Mouse (Mus musculus) forebrain, embryonic 10.5 days (tissue): ENCODE data around the gene Zfp511. TPM values are rescaled to one million over a fixed set of nuclear protein-coding genes. Genes with fewer than 3 reads are reported as not detected.

ENCODE experiments used
- DNase-seq: peaks from one replicate; pipeline ENCODE4 v3.0.0-alpha.2; 2017; ENCODE audit warnings: low spot score; ENCODE audit errors: extremely low spot score
- H3K27ac ChIP-seq: fragments of 300-500 bp; sonication (generic); 2 replicates; pipeline ENCODE4 v1.5.1; 2016; ENCODE audit warnings: mild to moderate bottlenecking
- H3K27me3 ChIP-seq: fragments of 300-500 bp; sonication (generic); 2 replicates; pipeline ENCODE4 v1.6.1; 2016; ENCODE audit warnings: mild to moderate bottlenecking; ENCODE audit not compliant: poor library complexity, severe bottlenecking
- H3K36me3 ChIP-seq: fragments of 300-500 bp; sonication (generic); replicated peaks from 2 replicates; pipeline ENCODE4 v1.6.1; 2016; ENCODE audit warnings: mild to moderate bottlenecking, moderate library complexity
- H3K4me1 ChIP-seq: fragments of 300-500 bp; sonication (generic); 2 replicates; pipeline ENCODE4 v1.6.1; 2016
- H3K4me3 ChIP-seq: fragments of 300-500 bp; sonication (generic); 2 replicates; pipeline ENCODE4 v1.5.1; 2016; ENCODE audit warnings: mild to moderate bottlenecking, moderate library complexity
- H3K9me3 ChIP-seq: fragments of 300-500 bp; sonication (generic); 2 replicates; pipeline ENCODE4 v1.6.1; 2016; ENCODE audit warnings: mild to moderate bottlenecking, moderate library complexity
- WGBS: fragments of 180-500 bp; shearing (Covaris S2); methylation state at CpG from one replicate; pipeline ENCODE4 v1.1.7; 2016; 5-methylcytosine and 5-hydroxymethylcytosine counted together
- polyA plus RNA-seq: library from polyadenylated mRNA; unstranded; fragments of >200 nt; fragmentation: Nextera tagmentation; extraction: Ambion mirVana; gene quantifications from 2 replicates; pipeline ENCODE4 v1.2.1, GENCODE M21; 2016

Zfp511 gene
- 39.2 and 41.7 TPM in 2 replicates for polyA plus RNA-seq

DNA sequence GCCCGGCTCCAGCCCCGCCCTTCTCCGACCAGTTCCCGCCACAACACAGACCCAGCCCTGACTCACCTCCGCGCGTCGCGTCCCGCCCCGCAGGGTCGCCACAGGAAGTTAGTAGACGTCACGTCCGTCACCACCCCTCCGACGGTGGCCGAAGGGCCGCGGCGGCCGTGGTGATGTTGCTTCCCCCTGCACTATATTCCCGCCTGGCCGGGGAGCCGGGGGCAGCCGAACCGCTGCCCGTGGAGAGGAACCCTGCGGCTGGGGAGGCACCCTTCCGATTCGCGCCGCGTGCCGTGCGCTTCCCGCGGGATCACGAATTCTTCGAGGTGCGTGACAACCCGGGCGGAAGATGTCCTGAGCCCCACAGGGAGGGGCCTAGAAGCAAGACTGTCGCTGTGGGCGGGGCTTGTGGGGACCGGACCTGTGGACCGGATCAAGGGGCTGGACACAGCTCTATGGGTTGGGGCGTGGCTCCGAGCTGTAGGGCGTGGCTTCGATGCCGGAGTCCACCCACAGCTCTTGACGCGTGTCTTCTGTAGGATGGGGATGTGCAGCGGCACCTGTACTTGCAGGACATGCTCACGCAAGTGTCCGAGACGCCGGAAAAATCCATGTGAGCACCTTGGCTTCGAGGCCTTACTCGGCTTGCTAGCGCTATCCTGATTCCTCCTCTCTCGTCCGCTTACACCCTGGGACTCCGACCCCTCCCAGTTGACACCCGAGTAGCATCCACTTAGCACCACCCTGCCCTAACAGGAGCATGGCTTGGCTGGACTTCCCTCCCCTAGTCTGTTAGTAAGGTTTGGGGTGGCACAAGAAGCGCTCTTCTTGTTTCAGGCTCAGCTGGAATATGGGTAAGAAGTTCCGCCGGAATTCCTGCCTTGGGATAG lies at the start of gene Zfp511, which contains the start of gene Tubgcp2:
Zfp511 (plus strand) TSS at position 111 of the 890 bp plus-strand sequence.
Tubgcp2 (minus strand) TSS at position 389 of the 890 bp plus-strand sequence.
- peak within 1 kb of the TSS; percentile 96 for H3K27ac ChIP-seq
- peaks cover 32% of the 10 kb centered on the region for H3K4me1 ChIP-seq
- peaks cover 61% of the 10 kb centered on the region for H3K36me3 ChIP-seq
- peak within 1 kb of the TSS; percentile 87 for H3K4me3 ChIP-seq
- H3K9me3 ChIP-seq: no peaks in the 10 kb centered on the region
- peaks cover 23% of the 10 kb centered on the region for H3K27me3 ChIP-seq
- peak; percentile 96 for DNase-seq
- 2% methylated on average over 69 of the region's 69 CpGs for WGBS

DNA sequence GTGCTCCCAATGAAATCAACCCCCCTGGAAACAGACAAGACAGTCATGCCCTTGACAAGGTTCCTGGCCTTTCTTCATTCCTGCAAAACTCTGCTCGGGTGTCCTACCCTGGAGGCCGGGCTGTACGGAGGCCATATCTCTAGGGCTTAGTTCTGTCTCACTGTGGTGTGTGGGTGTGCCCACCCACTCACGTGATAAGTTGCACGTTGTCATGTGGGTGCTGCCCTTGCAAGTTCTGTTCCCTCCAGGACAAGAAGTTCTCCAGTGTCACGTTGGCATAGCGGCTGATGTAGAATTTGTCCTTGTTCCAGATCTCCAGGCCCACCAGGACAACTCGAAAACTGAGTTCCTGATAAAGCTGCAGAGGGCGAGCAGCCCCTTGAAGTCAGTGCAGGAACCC lies 47.9 kb upstream of the Zfp511 start:
- no peaks in the 10 kb centered on the region for H3K4me1 ChIP-seq

DNA sequence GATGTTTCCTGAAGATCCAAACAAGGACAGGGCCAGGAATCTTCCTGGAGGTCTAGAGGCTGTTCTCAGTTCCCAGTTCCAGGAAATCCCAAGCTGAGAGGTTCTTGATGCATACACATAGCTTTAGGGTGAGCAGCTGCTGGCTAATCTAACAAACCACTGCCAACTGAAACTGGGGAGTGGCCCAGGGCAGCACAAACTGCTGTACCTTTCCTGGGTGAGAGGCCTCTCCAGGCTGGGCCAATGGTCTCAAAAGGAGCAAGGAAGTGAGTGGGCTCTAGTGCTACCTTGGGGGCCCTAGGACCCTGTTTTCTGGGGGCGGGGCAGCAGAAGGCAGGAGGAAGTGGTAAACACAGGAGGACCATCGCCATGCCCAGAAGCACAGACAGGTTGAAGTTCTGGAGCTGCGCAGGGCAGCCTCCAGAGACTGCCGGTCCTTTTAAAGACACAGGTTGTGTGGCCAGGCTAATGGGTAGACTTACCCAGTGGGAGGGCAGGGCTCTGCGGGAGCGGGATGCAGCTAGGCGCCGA lies 45.3 kb upstream of the Zfp511 start:
- Histone ChIP-seq H3K27ac (no peak overlapping the region), H3K36me3 (peaks cover 21% of the 10 kb centered on the region), H3K4me3 (no peak overlapping the region), H3K27me3 (0 out of 2 replicates have a peak, but pooled peaks cover 6% of the 10 kb centered on the region), H3K9me3 (no peaks in the 10 kb centered on the region), H3K4me1 (no peaks in the 10 kb centered on the region)
- 76% methylated on average over 8 of the region's 8 CpGs for WGBS
- no peak for DNase-seq

More for the DNA sequence above, 47.9 kb upstream of the Zfp511 start:
- 88% methylated on average over 9 of the region's 9 CpGs for whole genome bisulfite sequencing
- no peak for DNase-seq
- Histone ChIP-seq H3K27me3 (peaks cover 6% of the 10 kb centered on the region; the same call in 1 of the 2 replicates), H3K36me3 (peaks cover 9% of the 10 kb centered on the region), H3K27ac (no peak overlapping the region), H3K4me3 (no peak overlapping the region), H3K9me3 (no peaks in the 10 kb centered on the region)

DNA sequence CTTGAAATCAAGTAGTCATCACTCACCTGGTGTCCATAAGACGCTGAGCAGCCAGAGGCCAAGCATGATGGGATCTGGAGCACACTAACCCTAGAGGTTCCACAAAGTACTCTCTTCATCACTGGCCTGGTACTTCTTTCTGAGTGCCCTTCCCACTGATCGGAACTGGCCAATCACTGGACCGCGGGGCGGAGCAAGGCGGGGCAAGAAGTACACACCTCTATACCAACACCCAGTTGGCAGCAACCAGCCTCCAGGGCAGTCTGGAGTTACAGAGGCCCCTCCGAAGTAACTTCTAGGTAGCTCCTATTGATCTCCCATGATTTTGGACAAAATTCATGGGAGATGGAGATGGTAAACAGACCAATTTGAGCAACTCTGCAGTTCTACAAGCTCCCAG lies 43.8 kb upstream of the Zfp511 start, which contains the start of gene Adam8:
Adam8 (minus strand) TSS at position 157 of the 400 bp plus-strand sequence.
- no peak within 1 kb of the TSS for H3K4me3 ChIP-seq
- DNase-seq: no peak
- WGBS: 26% methylated on average over 7 of the region's 7 CpGs
- no peaks in the 10 kb centered on the region for H3K4me1 ChIP-seq
- H3K27me3 ChIP-seq: 0 out of 2 replicates have a peak, but pooled peaks cover 6% of the 10 kb centered on the region
- peaks cover 35% of the 10 kb centered on the region for H3K36me3 ChIP-seq
- H3K9me3 ChIP-seq: no peaks in the 10 kb centered on the region
- H3K27ac ChIP-seq: no peak within 1 kb of the TSS

- Histone ChIP-seq H3K27ac (no peak overlapping the region), H3K4me3 (no peak overlapping the region), H3K4me1 (no peaks in the 10 kb centered on the region), H3K27me3 (peaks cover 10% of the 10 kb centered on the region; the same call in 1 of the 2 replicates), H3K36me3 (peaks cover 47% of the 10 kb centered on the region), H3K9me3 (no peaks in the 10 kb centered on the region)
- DNase-seq: no peak
- WGBS: 90% methylated on average over 6 of the region's 6 CpGs
These were observed 42.7 kb upstream of the Zfp511 start for GRCm38 (mm10) chr7:139993532-139993931.

DNA sequence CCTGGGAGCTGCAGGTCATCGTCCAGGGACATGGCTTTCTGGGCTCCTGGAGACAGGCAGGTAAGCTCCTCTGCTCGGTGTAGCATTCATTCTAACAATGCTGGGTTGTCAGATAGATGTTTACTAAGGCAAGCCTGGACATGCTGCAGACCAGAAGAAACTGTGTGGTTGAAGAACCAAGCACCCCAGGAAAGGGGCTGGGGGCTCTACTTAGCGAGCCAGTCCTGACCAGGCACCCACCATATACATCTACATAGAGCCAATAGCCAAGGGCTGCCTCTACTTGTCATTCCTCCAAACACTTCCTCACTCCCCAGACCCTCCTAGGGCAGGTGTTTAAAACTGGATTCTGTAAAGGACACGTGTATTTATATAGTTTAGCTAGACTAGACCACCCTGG lies 42.0 kb upstream of the Zfp511 start:
- Histone ChIP-seq H3K27me3 (peaks cover 15% of the 10 kb centered on the region; the same call in 1 of the 2 replicates), H3K4me3 (no peak overlapping the region), H3K4me1 (no peaks in the 10 kb centered on the region), H3K36me3 (peaks cover 53% of the 10 kb centered on the region), H3K27ac (no peak overlapping the region), H3K9me3 (no peaks in the 10 kb centered on the region)
- WGBS: 78% methylated on average over 4 of the region's 4 CpGs
- DNase-seq: no peak

- H3K27ac ChIP-seq: no peak overlapping the region
- peak; percentile 52 for DNase-seq
- H3K4me1 ChIP-seq: no peaks in the 10 kb centered on the region
- peaks cover 19% of the 10 kb centered on the region for H3K27me3 ChIP-seq
- H3K9me3 ChIP-seq: no peaks in the 10 kb centered on the region
- peaks cover 58% of the 10 kb centered on the region for H3K36me3 ChIP-seq
- H3K4me3 ChIP-seq: no peak overlapping the region
- 29% methylated on average over 3 of the region's 3 CpGs for WGBS
These were observed 41.5 kb upstream of the Zfp511 start for GRCm38 (mm10) chr7:139994676-139995075.

DNA sequence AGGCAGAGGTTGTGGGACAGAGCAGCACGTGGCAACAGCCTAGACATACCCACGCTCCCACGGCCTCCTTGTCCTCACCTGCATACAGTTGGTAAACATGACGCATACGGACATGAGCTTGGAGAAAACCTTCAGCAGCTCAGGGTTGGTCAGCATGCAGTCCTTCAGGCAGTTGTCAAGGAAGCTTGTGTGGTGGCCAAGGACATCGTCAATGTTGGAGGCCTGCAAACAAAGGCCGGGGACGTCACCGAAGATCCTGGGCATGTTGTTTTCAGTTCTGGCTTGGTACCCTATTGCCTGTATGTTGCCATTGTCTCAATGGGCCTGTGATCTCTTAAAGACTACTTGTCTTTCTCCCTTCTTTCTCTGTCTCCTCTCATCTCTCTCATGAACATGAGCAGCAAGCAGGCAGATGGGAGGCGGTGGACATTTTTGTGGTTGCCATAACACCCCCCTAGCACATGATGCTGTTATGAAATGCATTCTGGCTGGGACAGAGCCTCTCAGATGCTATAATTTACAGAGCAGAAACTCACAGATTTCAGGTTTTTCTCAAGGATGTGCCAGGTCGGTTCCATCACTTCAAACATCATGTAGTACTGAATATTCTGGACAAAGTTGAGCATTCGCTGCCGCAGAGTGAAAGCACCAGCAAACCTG lies 37.4 kb upstream of the Zfp511 start:
- WGBS: 94% methylated on average over 13 of the region's 13 CpGs
- H3K36me3 ChIP-seq: peaks cover 94% of the 10 kb centered on the region
- no peaks in the 10 kb centered on the region for H3K9me3 ChIP-seq

DNA sequence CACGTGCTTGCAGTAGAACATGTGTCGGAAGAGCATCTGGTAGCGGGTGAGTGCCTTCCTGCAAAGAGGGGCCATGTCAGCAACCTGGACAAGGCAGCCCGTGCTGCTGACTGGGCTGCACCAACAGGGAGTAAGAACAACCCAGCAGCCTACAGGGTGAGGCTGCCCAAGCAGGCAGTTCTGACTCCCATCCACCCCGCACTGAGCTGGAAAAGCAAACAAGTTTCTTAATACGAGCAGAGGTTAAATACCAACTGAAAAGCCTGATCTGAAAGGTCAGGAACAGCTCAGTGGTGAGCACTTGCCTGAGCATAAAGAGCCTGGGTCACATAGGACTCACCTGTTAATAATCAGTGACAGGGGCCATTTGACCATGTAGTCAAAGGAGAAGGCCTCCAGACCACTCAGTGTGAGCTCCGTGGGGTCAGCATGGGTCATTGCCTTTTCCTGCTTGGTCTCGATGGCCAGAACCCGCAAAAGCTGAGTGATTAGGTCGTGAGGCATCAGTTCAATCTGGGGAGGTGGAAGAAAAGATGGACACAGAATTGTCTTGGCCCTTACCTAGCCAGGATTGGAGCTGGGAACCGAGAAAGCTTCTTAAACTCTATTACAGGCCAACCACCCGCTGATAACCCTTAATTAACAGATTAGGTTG lies 35.0 kb upstream of the Zfp511 start:
- 49% methylated on average over 12 of the region's 12 CpGs for WGBS
- no peak for DNase-seq
- Histone ChIP-seq H3K4me1 (peaks cover 11% of the 10 kb centered on the region), H3K4me3 (no peak overlapping the region), H3K9me3 (no peaks in the 10 kb centered on the region), H3K27ac (no peak overlapping the region), H3K36me3 (peaks cover 99% of the 10 kb centered on the region), H3K27me3 (peaks cover 22% of the 10 kb centered on the region)

More for the DNA sequence above, 37.4 kb upstream of the Zfp511 start:
- Histone ChIP-seq H3K27ac (no peak overlapping the region), H3K4me3 (no peak overlapping the region), H3K4me1 (peaks cover 11% of the 10 kb centered on the region), H3K27me3 (peaks cover 22% of the 10 kb centered on the region)
- no peak for DNase-seq

DNA sequence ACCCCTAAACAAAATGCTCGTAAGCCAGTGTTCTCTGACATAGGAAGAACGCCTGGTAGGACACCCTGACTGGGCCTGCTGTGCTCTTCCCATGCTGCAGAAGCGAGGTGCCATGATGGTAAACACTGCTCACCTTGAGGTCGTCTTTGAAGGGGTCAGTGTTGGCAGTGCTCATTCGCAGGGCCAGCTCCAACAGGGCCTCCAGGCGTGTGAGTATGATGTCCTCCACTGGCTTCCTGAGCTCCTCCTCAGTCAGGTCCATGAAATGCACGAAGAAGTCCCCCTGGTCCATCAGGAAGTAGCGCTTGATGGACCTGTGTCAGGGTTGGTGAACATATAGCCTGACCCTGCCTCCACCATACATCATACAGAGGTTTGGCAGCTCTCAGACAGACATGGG lies 31.5 kb upstream of the Zfp511 start:
- no peak for DNase-seq
- peaks cover 92% of the 10 kb centered on the region for H3K36me3 ChIP-seq
- WGBS: 91% methylated on average over 8 of the region's 8 CpGs

GRCm38 (mm10) chr7:140006861-140007611 lies 29.2 kb upstream of the Zfp511 start:
- peaks cover 90% of the 10 kb centered on the region for H3K36me3 ChIP-seq
- no peaks in the 10 kb centered on the region; the same call in 1 of the 2 replicates for H3K27me3 ChIP-seq
- DNase-seq: no peak
- no peak overlapping the region for H3K27ac ChIP-seq
- H3K4me3 ChIP-seq: no peak overlapping the region
- H3K9me3 ChIP-seq: no peaks in the 10 kb centered on the region
- H3K4me1 ChIP-seq: no peaks in the 10 kb centered on the region
- 93% methylated on average over 9 of the region's 9 CpGs for WGBS

More for the DNA sequence above, 31.5 kb upstream of the Zfp511 start:
- Histone ChIP-seq H3K4me3 (no peak overlapping the region), H3K9me3 (no peaks in the 10 kb centered on the region), H3K27me3 (peaks cover 9% of the 10 kb centered on the region), H3K27ac (no peak overlapping the region), H3K4me1 (peaks cover 11% of the 10 kb centered on the region)
